Mouse (Mus musculus) forebrain, embryonic 13.5 days (tissue): Measurements from ENCODE around the gene Ptpn22. TPM values are rescaled to one million over a fixed set of nuclear protein-coding genes. Genes with fewer than 3 reads are reported as not detected.

Source experiments
- ATAC-seq: fragments of 200-750 bp; cut with Nextera tagmentation; 2 replicates; pipeline ENCODE4 v1.8.0; 2017
- H3K27ac ChIP-seq: fragments of 300-500 bp; sonication (generic); 2 replicates; pipeline ENCODE4 v1.5.1; 2015; ENCODE audit warnings: inconsistent platforms, mild to moderate bottlenecking, moderate library complexity
- H3K27me3 ChIP-seq: fragments of 300-500 bp; sonication (generic); 2 replicates; pipeline ENCODE4 v1.6.1; 2015; ENCODE audit warnings: mild to moderate bottlenecking, inconsistent platforms
- H3K36me3 ChIP-seq: fragments of 300-500 bp; sonication (generic); 2 replicates; pipeline ENCODE4 v1.6.1; 2015; ENCODE audit warnings: mild to moderate bottlenecking, inconsistent platforms; ENCODE audit not compliant: poor library complexity, severe bottlenecking
- H3K4me1 ChIP-seq: fragments of 300-500 bp; sonication (generic); 2 replicates; pipeline ENCODE4 v1.6.1; 2015; ENCODE audit warnings: inconsistent platforms
- H3K4me2 ChIP-seq: fragments of 300-500 bp; sonication (generic); 2 replicates; pipeline ENCODE4 v1.6.1; 2015; ENCODE audit warnings: inconsistent platforms, mild to moderate bottlenecking, moderate library complexity
- H3K4me3 ChIP-seq: fragments of 300-500 bp; sonication (generic); 2 replicates; pipeline ENCODE4 v1.5.1; 2015; ENCODE audit warnings: mild to moderate bottlenecking, inconsistent platforms
- H3K9ac ChIP-seq: fragments of 300-500 bp; sonication (generic); 2 replicates; pipeline ENCODE4 v1.6.1; 2015; ENCODE audit warnings: mild to moderate bottlenecking, inconsistent platforms
- H3K9me3 ChIP-seq: fragments of 300-500 bp; sonication (generic); replicated peaks from 2 replicates; pipeline ENCODE4 v1.6.1; 2016; ENCODE audit warnings: inconsistent platforms
- WGBS: fragments of 180-500 bp; shearing (Covaris S2); methylation state at CpG from one replicate; pipeline ENCODE4 v1.1.7; 2015; 5-methylcytosine and 5-hydroxymethylcytosine counted together
- polyA plus RNA-seq: library from polyadenylated mRNA; unstranded; fragments of >200 nt; fragmentation: Nextera tagmentation; extraction: Ambion mirVana; gene quantifications from 2 replicates; pipeline ENCODE4 v1.2.1, GENCODE M21; 2015

Ptpn22 gene
- polyA plus RNA-seq, 1 experiment from 2014 or later, result 0.14 TPM

DNA sequence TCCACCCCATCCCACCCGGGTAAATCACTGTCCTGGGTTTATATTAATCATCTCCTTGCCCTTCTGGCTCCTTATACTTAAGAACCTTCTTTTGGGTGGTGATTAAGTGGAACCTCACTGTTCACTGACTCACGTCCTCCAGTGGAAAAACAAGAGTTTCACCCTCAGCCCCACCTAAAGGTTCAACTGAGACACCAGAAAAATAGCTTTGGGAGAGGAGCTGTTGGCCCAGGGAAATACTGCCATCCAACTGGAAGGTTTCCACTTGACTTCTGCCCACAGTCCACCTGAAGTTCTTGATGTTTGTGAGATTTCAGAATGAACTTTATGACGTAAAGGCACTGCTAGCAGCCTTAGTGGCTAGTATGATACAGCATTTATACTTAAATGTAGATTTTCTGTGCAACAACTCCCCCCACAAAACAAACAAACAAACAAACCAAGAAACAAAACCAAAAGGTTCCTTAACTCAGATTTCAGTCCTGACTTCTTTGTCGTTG is 3.2 kb downstream of the Ptpn22 start:
- H3K36me3 ChIP-seq, result no peaks in the 10 kb centered on the region
- ATAC-seq, result no peak
- 84% methylated on average over 4 of the region's 4 CpGs for WGBS

DNA sequence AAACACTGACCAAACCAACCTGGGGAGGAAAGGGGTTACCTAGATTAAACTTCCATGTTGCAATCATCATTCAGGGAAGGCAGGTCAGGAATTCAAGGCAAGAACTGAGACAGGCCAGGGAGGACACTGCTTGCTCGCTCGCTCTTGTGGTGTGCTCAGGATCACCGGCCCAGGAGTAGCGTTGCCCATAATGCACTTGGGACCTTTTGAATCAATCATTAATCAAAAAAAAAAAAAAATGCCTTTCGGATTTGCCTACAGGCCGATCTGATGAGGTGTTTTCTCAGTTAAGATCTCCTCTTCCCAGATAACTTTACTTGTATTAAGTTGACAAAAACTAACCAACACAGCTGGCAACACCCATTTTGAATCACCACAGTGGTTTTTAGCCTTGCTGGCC is 4.6 kb downstream of the Ptpn22 start:
- ATAC-seq, result no peak
- Histone ChIP-seq H3K9ac (no peak overlapping the region), H3K27ac (no peak overlapping the region), H3K4me1 (peaks cover 7% of the 10 kb centered on the region; the same call in 1 of the 2 replicates), H3K27me3 (no peaks in the 10 kb centered on the region), H3K9me3 (no peaks in the 10 kb centered on the region), H3K4me3 (no peak overlapping the region), H3K36me3 (no peaks in the 10 kb centered on the region), H3K4me2 (no peak overlapping the region)
- 95% methylated on average over 6 of the region's 6 CpGs for WGBS

More for the DNA sequence above, 3.2 kb downstream of the Ptpn22 start:
- H3K4me1 ChIP-seq, result peaks cover 7% of the 10 kb centered on the region; the same call in 1 of the 2 replicates
- no peak overlapping the region for H3K4me2 ChIP-seq
- H3K27ac ChIP-seq, result no peak overlapping the region
- H3K27me3 ChIP-seq, result no peaks in the 10 kb centered on the region
- no peaks in the 10 kb centered on the region for H3K9me3 ChIP-seq
- no peak overlapping the region for H3K9ac ChIP-seq
- no peak overlapping the region for H3K4me3 ChIP-seq

DNA sequence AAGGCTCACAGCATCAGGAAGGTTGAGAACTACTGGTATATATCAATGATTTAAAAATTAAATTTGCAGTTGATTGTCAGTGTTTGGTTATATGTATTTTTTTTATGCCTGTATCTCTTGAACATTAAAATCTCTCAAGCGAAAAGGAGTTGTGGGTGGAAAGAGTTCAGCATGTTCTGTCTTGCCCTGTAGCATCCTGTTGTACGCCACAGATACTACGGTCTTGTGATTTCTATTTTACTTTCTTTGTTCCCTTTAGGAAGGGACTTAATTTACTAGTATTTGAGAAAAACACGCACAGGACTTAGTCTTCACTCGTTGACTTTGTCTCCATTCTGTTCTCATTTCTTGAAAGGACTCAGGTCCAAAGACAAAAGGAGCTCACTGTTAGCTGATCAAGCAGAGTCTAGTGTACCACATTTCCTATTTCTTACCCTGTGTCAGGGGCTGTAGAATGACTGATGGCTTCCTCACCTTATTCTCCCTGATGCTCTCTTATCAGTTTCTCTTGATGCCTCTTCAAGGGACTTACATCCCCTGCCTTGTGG is 7.9 kb downstream of the Ptpn22 start:
- Histone ChIP-seq H3K4me3 (no peak overlapping the region), H3K27ac (no peak overlapping the region), H3K27me3 (no peaks in the 10 kb centered on the region), H3K4me2 (no peak overlapping the region), H3K4me1 (no peaks in the 10 kb centered on the region), H3K9me3 (no peaks in the 10 kb centered on the region), H3K36me3 (no peaks in the 10 kb centered on the region), H3K9ac (no peak overlapping the region)
- 91% methylated on average over 5 of the region's 5 CpGs for WGBS
- no peak for ATAC-seq

DNA sequence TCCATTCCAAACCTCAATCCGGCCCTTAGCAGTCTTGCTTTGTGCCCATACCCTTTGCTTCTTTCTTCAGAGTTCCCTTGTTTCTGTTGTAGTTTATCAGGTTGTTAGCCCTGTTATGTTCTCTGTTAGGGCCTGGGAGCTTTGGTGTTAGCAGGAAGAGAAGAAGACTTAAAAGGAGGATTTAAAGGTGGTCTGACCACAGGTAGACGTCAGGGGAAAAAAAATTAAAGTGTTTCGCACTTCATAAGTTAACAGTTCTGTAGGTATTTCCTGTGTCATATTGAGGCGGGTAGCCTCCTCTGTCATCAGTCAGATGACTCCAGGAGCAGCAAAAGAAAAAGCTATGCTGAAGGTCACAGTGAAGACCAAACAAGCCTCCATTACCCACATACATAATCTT is 8.4 kb downstream of the Ptpn22 start:
- H3K4me3 ChIP-seq, result no peak overlapping the region
- H3K36me3 ChIP-seq, result no peaks in the 10 kb centered on the region
- H3K27ac ChIP-seq, result no peak overlapping the region
- H3K4me1 ChIP-seq, result no peaks in the 10 kb centered on the region
- 88% methylated on average over 4 of the region's 4 CpGs for WGBS
- H3K4me2 ChIP-seq, result no peak overlapping the region
- no peak overlapping the region for H3K9ac ChIP-seq
- ATAC-seq, result no peak
- no peaks in the 10 kb centered on the region for H3K27me3 ChIP-seq
- H3K9me3 ChIP-seq, result no peaks in the 10 kb centered on the region

DNA sequence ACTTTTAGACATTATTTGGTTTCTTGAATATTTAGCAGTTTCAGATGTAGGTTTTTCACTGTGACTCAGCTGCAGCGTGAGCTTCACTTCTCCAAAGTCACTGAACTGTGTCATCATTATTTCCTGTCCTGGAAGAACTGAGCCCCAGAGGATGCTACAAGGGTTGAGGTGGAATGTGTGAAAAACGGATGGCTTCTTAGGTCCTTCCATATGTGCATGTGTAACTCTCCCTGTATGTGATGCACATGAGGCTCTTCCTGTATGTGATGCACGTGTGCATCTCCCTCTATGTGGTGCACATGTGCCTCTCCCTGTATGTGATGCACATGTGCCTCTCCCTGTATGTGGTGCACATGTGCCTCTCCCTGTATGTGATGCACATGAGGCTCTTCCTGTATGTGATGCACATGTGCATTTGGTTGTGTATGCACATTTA is 13.1 kb downstream of the Ptpn22 start:
- 73% methylated on average over 3 of the region's 3 CpGs for WGBS
- no peak overlapping the region for H3K27ac ChIP-seq

DNA sequence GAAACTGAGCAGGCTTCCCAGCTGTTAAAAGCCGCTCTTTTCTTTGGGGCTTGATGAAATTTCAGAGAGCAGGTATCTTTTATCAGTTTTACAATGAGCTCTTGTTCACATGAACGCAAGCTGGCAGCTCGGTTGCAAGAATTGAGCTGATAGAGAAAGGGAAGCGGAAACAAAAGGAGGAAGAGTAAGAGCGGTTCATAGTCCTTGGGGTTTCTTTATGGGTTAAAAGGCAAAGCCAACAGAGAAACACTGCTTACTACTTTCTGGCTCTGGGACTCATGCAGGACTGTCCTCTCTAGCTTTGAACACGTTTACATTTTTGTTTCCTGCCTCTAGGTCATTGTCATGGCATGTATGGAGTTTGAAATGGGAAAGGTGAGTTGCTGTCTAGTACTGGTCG is 14.7 kb downstream of the Ptpn22 start:
- H3K27me3 ChIP-seq, result no peaks in the 10 kb centered on the region
- WGBS, result 69% methylated on average over 7 of the region's 7 CpGs
- H3K4me1 ChIP-seq, result no peaks in the 10 kb centered on the region
- H3K4me2 ChIP-seq, result no peak overlapping the region
- no peak overlapping the region for H3K4me3 ChIP-seq
- no peak overlapping the region for H3K9ac ChIP-seq
- H3K36me3 ChIP-seq, result no peaks in the 10 kb centered on the region
- no peaks in the 10 kb centered on the region for H3K9me3 ChIP-seq
- no peak overlapping the region for H3K27ac ChIP-seq
- no peak for ATAC-seq

More for the DNA sequence above, 13.1 kb downstream of the Ptpn22 start:
- Histone ChIP-seq H3K4me2 (no peak overlapping the region), H3K9me3 (no peaks in the 10 kb centered on the region), H3K4me3 (no peak overlapping the region), H3K9ac (no peak overlapping the region), H3K36me3 (no peaks in the 10 kb centered on the region), H3K4me1 (no peaks in the 10 kb centered on the region), H3K27me3 (no peaks in the 10 kb centered on the region)
- ATAC-seq, result no peak

DNA sequence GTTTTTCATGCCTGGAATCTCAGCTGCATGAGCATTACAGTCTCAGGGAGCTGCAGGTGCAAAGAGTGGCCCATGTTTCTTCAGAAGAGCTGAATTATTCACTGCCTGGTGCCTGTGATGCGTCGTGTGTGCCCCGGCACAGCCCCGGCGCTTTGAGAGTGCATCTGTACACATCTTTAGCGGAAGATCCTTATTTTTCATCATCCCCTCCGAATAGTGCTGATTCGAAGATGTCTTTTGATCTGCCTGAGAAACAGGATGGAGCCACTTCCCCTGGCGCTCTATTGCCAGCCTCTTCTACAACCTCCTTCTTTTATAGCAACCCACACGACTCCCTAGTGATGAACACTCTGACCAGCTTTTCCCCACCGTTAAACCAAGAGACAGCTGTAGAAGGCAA is 26.4 kb downstream of the Ptpn22 start:
- Histone ChIP-seq H3K9ac (no peak overlapping the region), H3K4me1 (no peaks in the 10 kb centered on the region), H3K4me3 (no peak overlapping the region), H3K36me3 (no peaks in the 10 kb centered on the region), H3K4me2 (no peak overlapping the region), H3K27me3 (no peaks in the 10 kb centered on the region), H3K9me3 (no peaks in the 10 kb centered on the region), H3K27ac (no peak overlapping the region)
- ATAC-seq, result no peak
- 81% methylated on average over 11 of the region's 11 CpGs for WGBS

DNA sequence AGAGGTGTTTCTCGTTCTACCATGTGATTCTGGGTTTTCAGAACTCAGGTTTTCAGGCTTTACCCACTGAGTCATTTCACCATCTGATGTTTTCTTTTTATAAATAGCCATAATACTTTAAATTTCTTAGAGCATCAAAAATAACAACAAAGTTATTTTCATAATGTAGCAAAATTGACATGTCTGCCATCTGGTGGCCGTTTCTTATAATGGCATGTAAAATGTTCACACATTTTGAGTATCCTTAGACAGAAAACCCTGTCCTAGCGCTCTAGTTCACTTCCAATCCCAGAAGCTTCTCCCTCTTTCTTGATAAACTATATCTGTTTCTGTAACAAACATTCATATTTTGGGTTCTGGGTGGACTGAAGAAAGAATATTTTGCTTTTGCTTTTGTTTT is 28.0 kb downstream of the Ptpn22 start:
- no peak overlapping the region for H3K9ac ChIP-seq
- 36% methylated on average over 3 of the region's 3 CpGs for WGBS
- no peaks in the 10 kb centered on the region for H3K36me3 ChIP-seq
- no peak overlapping the region for H3K4me2 ChIP-seq
- no peaks in the 10 kb centered on the region for H3K4me1 ChIP-seq
- ATAC-seq, result no peak
- H3K9me3 ChIP-seq, result no peaks in the 10 kb centered on the region
- no peak overlapping the region for H3K4me3 ChIP-seq
- H3K27me3 ChIP-seq, result no peaks in the 10 kb centered on the region
- H3K27ac ChIP-seq, result no peak overlapping the region

DNA sequence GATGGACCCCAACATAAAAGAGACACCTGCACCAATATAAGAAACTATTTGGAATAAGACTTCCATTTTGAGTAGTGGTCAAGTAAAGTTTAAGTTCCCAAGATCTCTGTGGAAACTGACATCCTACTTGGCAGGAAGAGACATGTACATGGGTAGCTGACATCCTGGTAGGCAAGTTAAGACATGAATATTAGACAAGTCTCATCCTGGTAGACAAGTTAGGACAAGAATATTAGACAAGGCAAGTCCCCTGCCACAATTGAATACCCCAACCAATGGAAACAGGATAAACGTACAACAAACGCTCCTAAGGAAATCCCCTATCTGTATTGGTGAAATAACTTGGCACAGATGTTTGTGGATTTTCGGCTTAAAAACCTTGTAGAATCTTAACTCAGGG is 33.8 kb downstream of the Ptpn22 start:
- no peak for ATAC-seq
- WGBS, result 92% methylated on average over 3 of the region's 3 CpGs
- no peaks in the 10 kb centered on the region for H3K9me3 ChIP-seq
- H3K4me1 ChIP-seq, result no peaks in the 10 kb centered on the region
- H3K9ac ChIP-seq, result no peak overlapping the region
- H3K27me3 ChIP-seq, result no peaks in the 10 kb centered on the region
- no peak overlapping the region for H3K27ac ChIP-seq
- no peak overlapping the region for H3K4me3 ChIP-seq
- H3K36me3 ChIP-seq, result no peaks in the 10 kb centered on the region
- no peak overlapping the region for H3K4me2 ChIP-seq

DNA sequence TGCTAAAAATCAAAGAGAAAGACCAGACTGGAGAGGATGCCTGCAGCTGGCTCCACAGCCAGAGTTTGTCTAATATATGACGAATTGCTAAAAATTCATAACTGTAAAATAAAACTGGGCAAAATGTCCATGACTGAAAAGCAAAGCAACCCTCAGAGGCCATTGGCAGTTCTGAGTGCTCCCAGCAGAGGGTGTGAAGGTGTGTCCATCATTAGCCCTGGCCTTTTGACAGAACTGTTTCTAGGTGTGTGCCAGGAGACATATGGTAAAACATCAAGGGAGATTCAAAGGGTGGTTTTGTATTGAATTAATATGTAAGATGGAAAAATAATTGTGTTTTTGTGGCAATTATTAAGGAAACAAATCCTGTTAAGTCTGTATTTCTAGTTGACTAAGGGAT is 45.1 kb downstream of the Ptpn22 start:
- no peak overlapping the region for H3K27ac ChIP-seq

DNA sequence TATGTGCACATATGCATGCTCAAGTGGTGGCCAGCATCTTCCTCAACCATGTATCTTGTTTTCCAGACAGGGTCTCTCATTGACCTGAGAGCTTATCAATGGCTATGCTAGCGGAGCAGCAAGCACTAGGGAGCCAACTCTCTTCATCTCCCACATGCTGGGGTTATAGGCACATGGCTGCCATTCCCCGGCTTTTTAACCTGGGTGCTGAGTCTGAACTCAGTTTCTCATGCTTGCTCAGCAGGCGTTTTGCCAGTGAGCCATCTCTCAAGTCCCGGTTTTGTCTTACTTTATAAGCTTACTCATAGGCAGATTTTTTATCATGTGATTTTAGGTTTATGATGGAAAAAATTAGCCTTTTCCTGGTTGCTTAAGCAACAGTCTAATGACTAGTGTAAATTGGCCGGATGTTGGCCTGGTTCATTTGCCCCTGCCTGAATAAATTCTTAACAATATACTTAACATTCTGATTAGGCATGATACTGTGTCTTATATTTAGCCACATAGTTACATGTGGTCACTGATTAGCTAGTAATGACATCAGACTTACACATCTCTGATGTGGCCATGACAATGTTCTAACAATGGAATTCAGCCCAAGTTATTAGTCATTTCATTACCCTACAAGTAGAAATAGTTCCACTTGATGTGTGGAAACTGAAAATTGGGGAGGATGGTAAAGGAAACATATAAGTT is 47.9 kb downstream of the Ptpn22 start:
- H3K4me1 ChIP-seq, result no peaks in the 10 kb centered on the region
- no peak overlapping the region for H3K9ac ChIP-seq
- H3K9me3 ChIP-seq, result no peaks in the 10 kb centered on the region
- H3K36me3 ChIP-seq, result no peaks in the 10 kb centered on the region
- H3K4me3 ChIP-seq, result no peak overlapping the region
- no peaks in the 10 kb centered on the region for H3K27me3 ChIP-seq
- no peak overlapping the region for H3K4me2 ChIP-seq
- WGBS, result 85% methylated on average over 5 of the region's 5 CpGs
- H3K27ac ChIP-seq, result no peak overlapping the region
- ATAC-seq, result no peak

More for the DNA sequence above, 45.1 kb downstream of the Ptpn22 start:
- no peak overlapping the region for H3K9ac ChIP-seq
- H3K4me1 ChIP-seq, result no peaks in the 10 kb centered on the region
- 90% methylated on average over 1 of the region's 1 CpGs for WGBS
- no peaks in the 10 kb centered on the region for H3K36me3 ChIP-seq
- no peaks in the 10 kb centered on the region for H3K9me3 ChIP-seq
- H3K4me2 ChIP-seq, result no peak overlapping the region
- no peak overlapping the region for H3K4me3 ChIP-seq
- H3K27me3 ChIP-seq, result no peaks in the 10 kb centered on the region
- no peak for ATAC-seq

DNA sequence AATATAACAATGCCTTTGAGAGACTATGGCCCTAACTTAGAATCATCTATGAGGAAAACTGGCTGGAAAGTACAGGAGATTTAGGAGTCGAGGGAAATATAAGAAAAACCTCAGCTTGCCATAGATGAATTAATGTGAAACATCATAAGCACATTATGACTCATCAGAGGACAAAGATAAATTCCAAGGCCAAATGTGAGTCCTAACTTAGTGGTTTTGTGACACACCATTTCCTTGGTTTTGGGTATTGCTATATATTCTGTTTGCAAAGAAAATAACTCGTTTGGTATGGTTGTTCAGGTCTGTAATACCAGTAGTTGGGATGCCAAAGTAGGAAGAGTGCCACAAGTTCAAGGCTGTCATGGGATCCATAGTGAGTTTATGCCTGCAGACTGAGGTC is 49.2 kb downstream of the Ptpn22 start:
- WGBS, result 77% methylated on average over 2 of the region's 2 CpGs
- H3K9me3 ChIP-seq, result no peaks in the 10 kb centered on the region
- no peaks in the 10 kb centered on the region for H3K36me3 ChIP-seq
- H3K9ac ChIP-seq, result no peak overlapping the region
- H3K27me3 ChIP-seq, result no peaks in the 10 kb centered on the region
- no peak overlapping the region for H3K27ac ChIP-seq
- no peak overlapping the region for H3K4me2 ChIP-seq
- no peak for ATAC-seq
- no peaks in the 10 kb centered on the region for H3K4me1 ChIP-seq
- H3K4me3 ChIP-seq, result no peak overlapping the region
